20 mouse cellular contexts compared by ENCODE assay signal in genomic region chr11:24422066-24422775, GRCm38 (mm10).
DNase-seq lines count a peak whose midpoint lies in the region; ATAC-seq and TF ChIP-seq lines count a peak whose summit lies in the region.
"Had no signal": no experiment of that assay in that cellular context is flagged by ENCODE, and none has a peak within 500 bp of the region (broad histone marks: within the 10 kb centered on the region; RNA-seq: fewer than 3 reads in every experiment).

No protein-coding gene starts in this region.

- no peaks in the 10 kb centered on the region for H3K4me1 ChIP-seq in testis, adult 2 months (ENCODE audit: control insufficient read depth, insufficient read depth, low read length)
- no peaks in the 10 kb centered on the region for H3K4me1 ChIP-seq in lung, postnatal 0 days (ENCODE audit: insufficient read depth, low read depth, low read length)
- H3K4me1 ChIP-seq: embryonic facial prominence, embryonic 13.5 days; hindbrain, embryonic 15.5 days; lung, embryonic 15.5 days; midbrain, embryonic 15.5 days had no signal

- no peak for TF ChIP-seq CTCF in left cerebral cortex, adult 2 months (IDR thresholded peaks at IDR 0.05)
- TF ChIP-seq CTCF in testis, adult 2 months (IDR thresholded peaks at IDR 0.05; ENCODE audit: control insufficient read depth, insufficient read depth, insufficient replicate concordance, low read depth, low read length): no peak
- no peak for TF ChIP-seq CTCF in lung, postnatal 0 days (IDR thresholded peaks at IDR 0.05)

- no peaks in the 10 kb centered on the region for H3K36me3 ChIP-seq in testis, adult 2 months (ENCODE audit: control insufficient read depth, insufficient read depth, low read length)
- no peaks in the 10 kb centered on the region for H3K36me3 ChIP-seq in lung, postnatal 0 days (ENCODE audit: insufficient read depth, low read length)
- H3K36me3 ChIP-seq: embryonic facial prominence, embryonic 13.5 days; G1E; heart, embryonic 12.5 days; hindbrain, embryonic 15.5 days; lung, embryonic 15.5 days; midbrain, embryonic 15.5 days had no signal

- no peak overlapping the region for H3K27ac ChIP-seq in left cerebral cortex, adult 2 months
- H3K27ac ChIP-seq in testis, adult 2 months (ENCODE audit: control insufficient read depth, insufficient read depth, low read depth, low read length): no peak overlapping the region
- no peak overlapping the region for H3K27ac ChIP-seq in lung, postnatal 0 days (ENCODE audit: low read length)
- H3K27ac ChIP-seq: embryonic facial prominence, embryonic 13.5 days; hindbrain, embryonic 15.5 days; liver, embryonic 14.5 days; lung, embryonic 15.5 days; midbrain, embryonic 15.5 days had no signal

- no peaks in the 10 kb centered on the region for H3K9me3 ChIP-seq in lung, postnatal 0 days (ENCODE audit: low read length)
- H3K9me3 ChIP-seq: embryonic facial prominence, embryonic 13.5 days; G1E; hindbrain, embryonic 15.5 days; lung, embryonic 15.5 days; midbrain, embryonic 15.5 days had no signal

- intact Hi-C loops in left cerebral cortex, postnatal 4 days (cut with DNase I): no loop called here
- intact Hi-C loops in left cerebral cortex, adult 2 months (cut with DNase I): no loop called here

- H3K4me2 ChIP-seq in lung, postnatal 0 days (replicated peaks; ENCODE audit: low read depth, low read length): no peak overlapping the region
- H3K4me2 ChIP-seq: embryonic facial prominence, embryonic 13.5 days; heart, embryonic 12.5 days; hindbrain, embryonic 15.5 days; lung, embryonic 15.5 days; midbrain, embryonic 15.5 days had no signal

- 65% methylated on average over 10 of the region's 10 CpGs for WGBS in lung, postnatal 0 days

- DNase-seq in cerebellum, postnatal 25 days: peak; percentile 9 to 32
- no peak for DNase-seq in cerebellum, adult 8-10 months
- DNase-seq in left cerebral cortex, postnatal 4 days: peak; percentile 80
- no peak for DNase-seq in left cerebral cortex, adult 2 months (ENCODE audit: extremely low spot score in 1 of 2, low spot score in 2 of 2)
- no peak for DNase-seq in testis, postnatal 10 days (ENCODE audit: low spot score)
- DNase-seq in lung, postnatal 0 days (ENCODE audit: low spot score): no peak
- DNase-seq: adrenal gland, postnatal 14 days; heart, postnatal 14 days; kidney, adult 11 months; spleen, adult 18-20 months; thymus, adult 2 months had no signal

- H3K4me3 ChIP-seq in left cerebral cortex, adult 2 months: no peak overlapping the region
- peak overlapping the region; percentile 60 for H3K4me3 ChIP-seq in testis, adult 2 months (ENCODE audit: control insufficient read depth, low read depth, low read length)
- H3K4me3 ChIP-seq in lung, postnatal 0 days (ENCODE audit: low read depth, low read length): no peak overlapping the region
- H3K4me3 ChIP-seq: embryonic facial prominence, embryonic 13.5 days; heart, embryonic 12.5 days; hindbrain, embryonic 15.5 days; lung, embryonic 15.5 days; midbrain, embryonic 15.5 days had no signal

- ATAC-seq in lung, postnatal 0 days: no peak
- no peak for ATAC-seq in megakaryocyte, adult 5-6 weeks (ENCODE audit: poor library complexity, severe bottlenecking)
- ATAC-seq: midbrain, embryonic 15.5 days had no signal

- no peak overlapping the region for H3K9ac ChIP-seq in lung, postnatal 0 days (replicated peaks; ENCODE audit: low read depth)
- H3K9ac ChIP-seq: embryonic facial prominence, embryonic 13.5 days; heart, embryonic 12.5 days; hindbrain, embryonic 15.5 days; liver, embryonic 14.5 days; lung, embryonic 15.5 days; midbrain, embryonic 15.5 days had no signal

- no peaks in the 10 kb centered on the region for H3K27me3 ChIP-seq in testis, adult 2 months (ENCODE audit: control insufficient read depth, insufficient read depth, low read length)
- no peaks in the 10 kb centered on the region for H3K27me3 ChIP-seq in lung, postnatal 0 days (replicated peaks; ENCODE audit: insufficient read depth, low read length)
- H3K27me3 ChIP-seq: embryonic facial prominence, embryonic 13.5 days; heart, embryonic 12.5 days; hindbrain, embryonic 15.5 days; lung, embryonic 15.5 days; midbrain, embryonic 15.5 days had no signal

- TF ChIP-seq POLR2A in testis, adult 2 months (IDR thresholded peaks at IDR 0.05; ENCODE audit: control insufficient read depth, low read depth, low read length): no peak

- TF ChIP-seq EP300 in lung, postnatal 0 days (IDR thresholded peaks at IDR 0.05): no peak

Comparison
In these comparisons a context has a peak if more than half of its experiments do, and no peak if none do; other contexts are left out.
1. DNase-seq: peak in cerebellum, postnatal 25 days (2 of 2) and left cerebral cortex, postnatal 4 days (single experiment); none in cerebellum, adult 8-10 months (single experiment), left cerebral cortex, adult 2 months (0 of 2), testis, postnatal 10 days (single experiment) and lung, postnatal 0 days (single experiment).